Mouse (Mus musculus) olfactory bulb, adult 2 months (tissue): ENCODE measurements around the gene Clptm1. TPM values are rescaled to one million over a fixed set of nuclear protein-coding genes. Genes with fewer than 3 reads are reported as not detected.

Experiments
- H3K27ac ChIP-seq: fragments of 200-500 bp; 2 replicates; pipeline ENCODE4 v1.5.1; 2012; ENCODE audit warnings: low read depth, low read length; ENCODE audit not compliant: insufficient read depth
- H3K4me1 ChIP-seq: fragments of 200-500 bp; 2 replicates; pipeline ENCODE4 v1.6.1; 2012; ENCODE audit warnings: low read length; ENCODE audit not compliant: control insufficient read depth, insufficient read depth
- H3K4me3 ChIP-seq: fragments of 200-500 bp; 2 replicates; pipeline ENCODE4 v1.5.1; 2012; ENCODE audit warnings: mild to moderate bottlenecking, low read depth, low read length, moderate library complexity; ENCODE audit not compliant: insufficient read depth
- CTCF ChIP-seq: fragments of 200-500 bp; IDR thresholded peaks from 2 replicates; pipeline ENCODE4 v1.5.1; 2012; ENCODE audit warnings: low read depth, mild to moderate bottlenecking, low read length, moderate library complexity; ENCODE audit not compliant: insufficient read depth
- POLR2A ChIP-seq: fragments of 200-500 bp; IDR thresholded peaks from 2 replicates; pipeline ENCODE4 v1.6.1; 2012; ENCODE audit warnings: mild to moderate bottlenecking, low read depth, low read length, moderate library complexity; ENCODE audit not compliant: insufficient read depth
- WGBS: fragments of 180-500 bp; shearing (Covaris S2); methylation state at CpG from one replicate; pipeline ENCODE4 v1.1.7; 2018; 5-methylcytosine and 5-hydroxymethylcytosine counted together
- polyA plus RNA-seq: library from polyadenylated mRNA; stranded (reverse); fragments of >200 nt; gene quantifications from 2 replicates; pipeline ENCODE4 v1.2.4, GENCODE M21; 2012; ENCODE audit warnings: low replicate concordance; ENCODE audit not compliant: missing spikeins, insufficient read depth, insufficient read length

Clptm1 gene
- polyA plus RNA-seq, 1 experiment: not detected

- Histone ChIP-seq H3K4me3 (peak within 1 kb of the TSS; percentile 64), H3K4me1 (peaks cover 20% of the 10 kb centered on the region), H3K27ac (0 out of 2 replicates have a peak within 1 kb of the TSS, but pooled peaks have one; percentile 1)
- TF ChIP-seq CTCF: no peak
- TF ChIP-seq POLR2A: peak; percentile 81
- WGBS: under 1% methylated on average over 57 of the region's 57 CpGs
These were observed 60.8 kb downstream of the Clptm1 start, which contains the start of gene Clasrp for GRCm38 (mm10) chr7:19603849-19604605. TSS of gene Clasrp (minus strand) at chr7:19604486.

- Histone ChIP-seq H3K4me1 (peaks cover 23% of the 10 kb centered on the region), H3K27ac (no peak overlapping the region), H3K4me3 (peak overlapping the region; percentile 15; the same call in 1 of the 2 replicates)
- 77% methylated on average over 12 of the region's 12 CpGs for WGBS
- TF ChIP-seq CTCF (no peak), POLR2A (no peak)
These were observed 61.8 kb downstream of the Clptm1 start for GRCm38 (mm10) chr7:19603055-19603454.

GRCm38 (mm10) chr7:19600562-19600961 is 64.3 kb downstream of the Clptm1 start:
- H3K4me1 ChIP-seq: peaks cover 23% of the 10 kb centered on the region
- no peak for TF ChIP-seq CTCF
- TF ChIP-seq POLR2A: no peak
- H3K27ac ChIP-seq: no peak overlapping the region
- 22% methylated on average over 5 of the region's 5 CpGs for WGBS
- H3K4me3 ChIP-seq: no peak overlapping the region

GRCm38 (mm10) chr7:19593061-19593730 is 71.6 kb downstream of the Clptm1 start:
- WGBS: 89% methylated on average over 10 of the region's 10 CpGs
- H3K27ac ChIP-seq: no peak overlapping the region
- TF ChIP-seq POLR2A: no peak
- TF ChIP-seq CTCF: no peak
- H3K4me3 ChIP-seq: no peak overlapping the region
- H3K4me1 ChIP-seq: peaks cover 7% of the 10 kb centered on the region

DNA sequence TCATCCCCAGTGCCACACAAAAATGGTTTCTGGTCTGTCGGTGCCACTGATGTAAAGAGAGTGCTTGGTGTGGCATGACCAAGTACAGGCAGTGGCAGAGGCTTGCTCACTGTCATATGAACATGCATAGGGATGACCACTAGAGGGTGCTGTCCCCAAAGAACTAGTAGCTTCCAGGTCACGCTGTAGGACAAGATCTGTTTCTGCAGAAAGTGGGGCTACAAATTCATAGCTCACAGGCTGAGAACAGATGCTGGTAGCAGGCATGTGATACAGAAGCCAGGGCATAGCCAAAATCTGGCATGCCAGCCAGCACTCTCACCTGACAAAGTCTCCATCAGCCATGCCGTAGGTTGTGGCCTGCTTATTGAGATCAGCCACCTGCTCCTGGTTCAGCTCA is 74.9 kb downstream of the Clptm1 start:
- H3K4me1 ChIP-seq: peaks cover 6% of the 10 kb centered on the region
- WGBS: 46% methylated on average over 3 of the region's 3 CpGs
- no peak for TF ChIP-seq CTCF
- TF ChIP-seq POLR2A: no peak
- H3K27ac ChIP-seq: no peak overlapping the region
- no peak overlapping the region for H3K4me3 ChIP-seq

GRCm38 (mm10) chr7:19589207-19589606 is 75.6 kb downstream of the Clptm1 start:
- TF ChIP-seq CTCF: no peak
- H3K4me1 ChIP-seq: peaks cover 6% of the 10 kb centered on the region
- no peak overlapping the region for H3K27ac ChIP-seq
- 41% methylated on average over 3 of the region's 3 CpGs for WGBS
- no peak overlapping the region for H3K4me3 ChIP-seq

GRCm38 (mm10) chr7:19586269-19586668 is 78.6 kb downstream of the Clptm1 start:
- H3K4me1 ChIP-seq: peaks cover 6% of the 10 kb centered on the region

More at GRCm38 (mm10) chr7:19586269-19586668, 78.6 kb downstream of the Clptm1 start:
- WGBS: 88% methylated on average over 46 of the region's 46 CpGs
- no peak overlapping the region for H3K4me3 ChIP-seq
- no peak overlapping the region for H3K27ac ChIP-seq
- no peak for TF ChIP-seq CTCF
- no peak for TF ChIP-seq POLR2A

Other genes starting within 250 kb of the Clptm1 start
- not detected in 2 replicates for gene Mark4, start 206.2 kb downstream of the Clptm1 start, polyA plus RNA-seq
- gene Exoc3l2, start 201.7 kb downstream of the Clptm1 start, polyA plus RNA-seq: not detected in 2 replicates
- gene Bloc1s3, start 156.7 kb downstream of the Clptm1 start, polyA plus RNA-seq: not detected in 2 replicates
- gene Trappc6a, start 156.6 kb downstream of the Clptm1 start, polyA plus RNA-seq: not detected in 2 replicates
- gene Nkpd1, start 147.2 kb downstream of the Clptm1 start, polyA plus RNA-seq: not detected in 2 replicates
- not detected in 2 replicates for gene Ppp1r37, start 102.0 kb downstream of the Clptm1 start, polyA plus RNA-seq
- not detected in 2 replicates for gene Zfp296, start 87.7 kb downstream of the Clptm1 start, polyA plus RNA-seq
- gene Gemin7, start 87.4 kb downstream of the Clptm1 start, polyA plus RNA-seq: not detected in 2 replicates
- not detected in 2 replicates for gene Clasrp, start 60.5 kb downstream of the Clptm1 start, polyA plus RNA-seq
- gene Relb, start 35.6 kb downstream of the Clptm1 start, polyA plus RNA-seq: not detected in 2 replicates
- gene Apoc2, start 12.9 kb upstream of the Clptm1 start, polyA plus RNA-seq: not detected in 2 replicates
- gene Gm44805, start 16.4 kb upstream of the Clptm1 start, polyA plus RNA-seq: not detected in 2 replicates
- gene Apoc4, start 16.4 kb upstream of the Clptm1 start, polyA plus RNA-seq: not detected in 2 replicates
- not detected in 2 replicates for gene Apoc1, start 27.6 kb upstream of the Clptm1 start, polyA plus RNA-seq
- gene Apoe, start 34.2 kb upstream of the Clptm1 start, polyA plus RNA-seq: 1,139 and 1,603 TPM in 2 replicates
- gene Tomm40, start 50.4 kb upstream of the Clptm1 start, polyA plus RNA-seq: not detected in 2 replicates
- gene Nectin2, start 85.5 kb upstream of the Clptm1 start, polyA plus RNA-seq: not detected in 2 replicates
- not detected in 2 replicates for gene Bcam, start 106.0 kb upstream of the Clptm1 start, polyA plus RNA-seq
- gene Cblc, start 131.8 kb upstream of the Clptm1 start, polyA plus RNA-seq: not detected in 2 replicates
- gene Bcl3, start 157.7 kb upstream of the Clptm1 start, polyA plus RNA-seq: not detected in 2 replicates
- gene Gm19345, start 187.0 kb upstream of the Clptm1 start, polyA plus RNA-seq: not detected in 2 replicates
- not detected in 2 replicates for gene Ceacam16, start 196.3 kb upstream of the Clptm1 start, polyA plus RNA-seq
- not detected in 2 replicates for gene Ceacam19, start 222.9 kb upstream of the Clptm1 start, polyA plus RNA-seq